8 mouse cellular contexts compared by ENCODE assay signal in the genomic region with DNA sequence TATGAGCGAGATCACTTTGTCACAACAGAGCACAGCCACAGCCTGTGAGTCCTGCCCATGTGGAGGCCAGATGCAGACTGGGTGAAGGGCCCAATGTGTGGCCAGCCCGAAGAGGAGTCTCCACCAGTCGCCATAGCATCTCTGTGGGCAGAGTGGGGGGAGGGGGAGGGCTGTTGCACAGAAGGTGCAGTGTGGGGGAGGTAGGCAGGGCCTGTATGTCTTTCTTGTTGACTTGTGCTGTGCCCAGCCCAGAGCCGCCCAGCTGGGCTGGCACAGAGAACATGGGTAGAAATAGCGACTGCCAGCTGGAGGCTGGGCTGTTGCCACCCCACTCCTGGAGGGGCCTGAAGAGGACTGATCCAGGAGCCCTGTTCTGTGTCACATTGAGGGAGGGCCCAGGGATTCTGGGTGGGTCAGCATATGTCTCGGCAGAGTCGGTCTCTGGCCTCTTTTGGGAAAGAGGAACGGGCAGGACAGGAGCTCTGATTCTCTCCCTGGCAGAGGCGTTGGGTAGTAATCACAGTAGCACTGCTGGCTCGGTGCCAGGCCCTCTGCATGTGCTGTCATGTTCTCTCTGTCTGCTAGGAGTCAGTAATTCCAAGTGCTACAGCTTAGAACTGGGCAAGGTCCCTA. TPM values are rescaled to one million over a fixed set of nuclear protein-coding genes. Genes with fewer than 3 reads are reported as not detected.
A peak's percentile ranks its signal among the peaks of the same experiment; 100 is the strongest.
DNase-seq lines count a peak whose midpoint lies in the region; ATAC-seq and TF ChIP-seq lines count a peak whose summit lies in the region.

No protein-coding gene starts in this region.

- H3K4me2 ChIP-seq in lung, postnatal 0 days (replicated peaks; ENCODE audit: low read depth, low read length): no peak overlapping the region

- peak; percentile 49; the same call in 1 of the 2 replicates for ATAC-seq in cerebellum, adult (ENCODE audit: insufficient number of reproducible peaks, low FRiP score, low TSS enrichment)
- ATAC-seq in frontal cortex, adult (ENCODE audit: low TSS enrichment): peak; percentile 18
- ATAC-seq in lung, postnatal 0 days: peak; percentile 30

- H3K9ac ChIP-seq in lung, postnatal 0 days (replicated peaks; ENCODE audit: low read depth): no peak overlapping the region

- peak; percentile 70 for DNase-seq in 3T3-L1 (ENCODE audit: low read depth, low spot score)
- peak; percentile 81 to 82 for DNase-seq in heart, postnatal 14 days
- DNase-seq in kidney, postnatal 4 days: peak; percentile 80 to 86
- peak; percentile 75 for DNase-seq in lung, postnatal 0 days (ENCODE audit: low spot score)
- DNase-seq in right cerebral cortex, postnatal 36 days (ENCODE audit: low spot score in 2 of 2): peak; percentile 76 to 86
- DNase-seq in B cell, adult 2 months: no peak

- no peak for TF ChIP-seq EP300 in lung, postnatal 0 days (IDR thresholded peaks at IDR 0.05)

- H3K36me3 ChIP-seq in lung, postnatal 0 days (ENCODE audit: insufficient read depth, low read length): no peaks in the 10 kb centered on the region

- H3K9me3 ChIP-seq in lung, postnatal 0 days (ENCODE audit: low read length): no peaks in the 10 kb centered on the region

- WGBS in lung, postnatal 0 days: 21% methylated on average over 9 of the region's 10 CpGs

- H3K4me1 ChIP-seq in lung, postnatal 0 days (ENCODE audit: insufficient read depth, low read depth, low read length): peaks cover 7% of the 10 kb centered on the region; the same call in 1 of the 2 replicates

- H3K27me3 ChIP-seq in lung, postnatal 0 days (replicated peaks; ENCODE audit: insufficient read depth, low read length): no peaks in the 10 kb centered on the region

- intact Hi-C loops in heart, postnatal 14 days (cut with DNase I): no loop called here

- H3K27ac ChIP-seq in lung, postnatal 0 days (ENCODE audit: low read length): no peak overlapping the region

- TF ChIP-seq CTCF in lung, postnatal 0 days (IDR thresholded peaks at IDR 0.05): no peak

- H3K4me3 ChIP-seq in lung, postnatal 0 days (ENCODE audit: low read depth, low read length): no peak overlapping the region

RNA-seq across cellular contexts. Expression of a gene that starts 18.2 kb away (rescaled TPM):
- 10 to 100 TPM in 1 of 2 experiments, 1 to 10 TPM in 1; 7.9 to 11.9 TPM for total RNA-seq in heart, postnatal 14 days (2021)
- 3.8 and 4.7 TPM in 2 replicates for polyA plus RNA-seq in lung, postnatal 0 days (2015; fragmentation: Nextera tagmentation; extraction: Ambion mirVana)

RNA-seq across cellular contexts. Expression of a gene that starts 50.4 kb away (rescaled TPM):
- 10 to 100 TPM; 30.5 to 31.5 TPM for total RNA-seq in heart, postnatal 14 days (2021)
- polyA plus RNA-seq in lung, postnatal 0 days (2015; fragmentation: Nextera tagmentation; extraction: Ambion mirVana): 1.1 and 1.3 TPM in 2 replicates

Comparison
In these comparisons a context has a peak if more than half of its experiments do, and no peak if none do; other contexts are left out.
1. DNase-seq: peak in 3T3-L1 (single experiment), heart, postnatal 14 days (2 of 2), kidney, postnatal 4 days (2 of 2), lung, postnatal 0 days (single experiment) and right cerebral cortex, postnatal 36 days (2 of 2); none in B cell, adult 2 months (0 of 2).
2. Peak in every context shown above with its lines, with median percentiles within 50 percentile points of each other: ATAC-seq.